Mouse (Mus musculus): ENCODE measurements at regions not wholly inside any gene's neighbourhood (a gene's known extent, or its start where the extent isn't known, plus 50 kb on each side); places are given as distances from the start of the nearest gene placed in this dataset.

- DNase-seq = no peak
Measured at GRCm38 (mm10) chr9:73331066-73331465, 217.8 kb downstream of the Rsl24d1 start.

GRCm38 (mm10) chr9:73336039-73336438 is 222.8 kb downstream of the Rsl24d1 start:
- no peak for DNase-seq

DNA sequence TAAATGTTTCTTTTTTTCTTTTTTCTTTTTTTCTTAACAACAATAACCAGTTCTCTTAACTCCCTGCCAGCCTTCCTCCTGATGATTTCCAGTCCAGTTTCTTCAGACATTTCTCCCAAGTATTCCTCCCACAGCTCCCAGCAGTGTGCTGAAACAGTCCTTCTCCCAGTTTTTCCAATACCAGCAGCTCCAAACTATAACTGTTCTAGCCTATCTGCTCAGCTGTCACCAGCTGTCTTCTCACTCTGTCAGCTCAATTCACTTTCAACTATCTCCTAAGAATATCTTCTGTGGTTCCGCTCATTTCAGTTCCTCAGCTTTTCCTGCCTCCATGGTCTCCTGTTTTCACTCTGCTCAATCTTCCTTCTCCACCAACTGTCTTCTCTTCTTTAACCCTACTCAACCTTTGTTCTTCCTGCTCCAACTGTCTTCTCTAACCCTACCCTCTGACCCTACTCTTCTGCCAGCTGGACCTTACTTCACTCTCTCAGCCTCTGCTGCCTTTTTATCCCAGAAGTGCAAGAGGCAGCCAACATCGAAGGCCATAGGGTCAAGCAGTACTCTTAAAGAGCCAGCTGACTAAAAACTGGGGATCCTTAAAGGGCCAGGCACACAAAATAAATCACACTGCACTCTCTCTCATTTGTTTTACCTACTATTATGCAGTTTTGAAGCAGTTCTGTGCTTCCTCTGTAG is 224.0 kb downstream of the Rsl24d1 start:
- no peak for DNase-seq

GRCm38 (mm10) chr9:73355876-73356275 is 242.7 kb downstream of the Rsl24d1 start:
- DNase-seq = no peak

GRCm38 (mm10) chr9:73358968-73359367 is 245.7 kb downstream of the Rsl24d1 start:
- no peak for DNase-seq

DNA sequence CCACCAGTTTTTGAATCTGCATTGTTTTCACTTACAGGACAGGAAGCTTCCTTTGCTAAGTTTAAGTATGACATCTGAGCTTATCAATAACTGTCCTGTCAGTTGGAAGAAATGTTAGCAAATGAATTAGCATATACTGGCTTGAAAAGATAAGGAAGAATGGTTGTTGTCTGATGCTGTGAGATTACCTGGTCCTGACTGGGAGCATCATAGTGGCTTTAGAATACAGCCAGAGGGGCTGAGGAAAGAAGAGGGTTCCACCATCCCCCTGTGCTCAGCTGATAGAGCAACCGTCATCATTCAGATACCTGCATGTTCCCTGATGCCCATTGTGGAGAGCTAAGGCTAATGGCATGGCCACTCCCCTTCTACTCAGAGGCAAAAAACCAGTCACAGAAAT is 267.5 kb downstream of the Rsl24d1 start:
- no peak for DNase-seq

DNA sequence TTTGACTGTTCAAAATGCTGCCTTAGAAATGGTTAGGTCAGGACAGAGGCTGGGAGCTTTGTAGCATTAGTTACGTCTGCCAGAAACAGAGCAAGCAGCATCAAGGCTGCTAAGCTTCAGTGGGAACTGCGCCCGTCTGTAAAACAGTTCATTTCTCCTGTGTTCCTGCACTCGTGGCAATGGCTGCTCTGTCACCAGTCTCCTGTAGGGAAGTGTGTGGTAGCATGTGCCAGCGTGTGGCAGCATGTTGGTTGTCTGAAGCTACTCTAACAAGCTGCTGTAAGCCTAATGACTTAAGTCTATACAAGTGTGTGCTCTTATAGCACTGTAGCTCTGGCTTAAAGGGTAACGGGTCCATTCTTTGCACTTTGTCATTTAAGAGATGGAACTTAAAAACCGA is 278.8 kb downstream of the Rsl24d1 start:
- no peak for DNase-seq

GRCm38 (mm10) chr9:73413367-73413930 is 300.2 kb downstream of the Rsl24d1 start:
- DNase-seq = no peak

- no peak for DNase-seq
Measured at GRCm38 (mm10) chr9:73416084-73416777, 303.0 kb downstream of the Rsl24d1 start.

All from thymus, postnatal 14 days (tissue).